Mouse (Mus musculus): ENCODE results near the gene Creg1. TPM values are rescaled to one million over a fixed set of nuclear protein-coding genes. Genes with fewer than 3 reads are reported as not detected.
A peak's percentile ranks its signal among the peaks of the same experiment; 100 is the strongest.

Gene Creg1
- total and polyA plus RNA-seq, 2 experiments from 2014 or later = 29.1 to 62.1 TPM

DNA sequence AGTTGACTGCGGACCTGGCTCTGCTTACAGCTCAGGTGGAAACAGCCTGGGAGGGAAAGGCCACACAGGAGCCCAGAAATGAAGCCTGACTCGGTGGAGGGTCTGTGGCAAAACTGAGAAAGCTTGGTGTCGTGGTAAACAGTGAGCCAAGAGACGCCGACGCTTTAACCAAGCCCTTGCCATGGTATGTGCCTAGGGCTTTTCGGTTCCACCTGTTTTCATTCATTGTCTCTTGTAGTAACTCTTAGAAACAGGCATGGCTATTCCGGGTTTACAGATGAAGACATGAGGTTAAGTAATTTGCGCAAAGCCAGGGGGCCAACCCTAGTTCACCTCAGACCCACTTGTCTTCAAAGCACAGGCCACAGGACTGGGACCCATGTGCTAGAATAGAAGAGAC lies 1.0 kb downstream of the Creg1 start:
- peak overlapping the region; percentile 89 for H3K4me2 ChIP-seq (ENCODE audit: low read depth, low read length)
- H3K27me3 ChIP-seq (ENCODE audit: control insufficient read depth, insufficient read depth, low read length) = no peaks in the 10 kb centered on the region
- 66% methylated on average over 9 of the region's 9 CpGs for WGBS
- ATAC-seq (ENCODE audit: insufficient read depth, low read depth) (no peak), DNase-seq (ENCODE audit: low spot score) (no peak)
- no peak overlapping the region for H3K27ac ChIP-seq (ENCODE audit: low read depth)
- peak overlapping the region; percentile 77 for H3K4me3 ChIP-seq (ENCODE audit: low read depth, low read length)
- H3K4me1 ChIP-seq (ENCODE audit: control insufficient read depth, insufficient read depth) = peaks cover 8% of the 10 kb centered on the region; the same call in 1 of the 2 replicates
- H3K9me3 ChIP-seq (replicated peaks; ENCODE audit: control insufficient read depth, low read length) = no peaks in the 10 kb centered on the region
- no peak for TF ChIP-seq CTCF (IDR thresholded peaks at IDR 0.05; ENCODE audit: low read depth)
- TF ChIP-seq EP300 (IDR thresholded peaks at IDR 0.05; ENCODE audit: low read depth) = no peak
- H3K36me3 ChIP-seq (replicated peaks; ENCODE audit: control insufficient read depth, insufficient read depth, low read length) = no peaks in the 10 kb centered on the region
- H3K9ac ChIP-seq (replicated peaks; ENCODE audit: low read depth, low read length) = 0 out of 2 replicates have a peak overlapping the region, but pooled peaks have one; percentile 75

DNA sequence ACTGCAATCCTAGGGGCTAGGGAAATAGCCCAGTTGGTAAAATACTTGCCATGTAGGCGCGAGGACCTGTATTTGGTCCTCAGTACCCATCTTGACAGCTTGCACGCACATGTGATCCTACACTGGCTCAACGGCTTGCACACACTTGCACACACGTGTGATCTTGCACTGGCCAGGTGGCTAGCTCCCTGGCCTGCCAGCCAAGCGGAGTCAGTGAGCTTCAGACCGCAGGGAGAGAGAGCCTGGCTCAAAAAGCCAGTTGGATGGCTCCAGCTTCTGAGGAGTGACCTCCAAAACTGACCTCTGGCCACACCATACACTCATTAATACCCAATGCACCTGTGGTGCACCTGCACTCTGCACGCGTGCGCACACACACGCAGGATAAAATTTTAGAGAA lies 1.5 kb downstream of the Creg1 start:
- no peak overlapping the region for H3K27ac ChIP-seq (ENCODE audit: low read depth)

DNA sequence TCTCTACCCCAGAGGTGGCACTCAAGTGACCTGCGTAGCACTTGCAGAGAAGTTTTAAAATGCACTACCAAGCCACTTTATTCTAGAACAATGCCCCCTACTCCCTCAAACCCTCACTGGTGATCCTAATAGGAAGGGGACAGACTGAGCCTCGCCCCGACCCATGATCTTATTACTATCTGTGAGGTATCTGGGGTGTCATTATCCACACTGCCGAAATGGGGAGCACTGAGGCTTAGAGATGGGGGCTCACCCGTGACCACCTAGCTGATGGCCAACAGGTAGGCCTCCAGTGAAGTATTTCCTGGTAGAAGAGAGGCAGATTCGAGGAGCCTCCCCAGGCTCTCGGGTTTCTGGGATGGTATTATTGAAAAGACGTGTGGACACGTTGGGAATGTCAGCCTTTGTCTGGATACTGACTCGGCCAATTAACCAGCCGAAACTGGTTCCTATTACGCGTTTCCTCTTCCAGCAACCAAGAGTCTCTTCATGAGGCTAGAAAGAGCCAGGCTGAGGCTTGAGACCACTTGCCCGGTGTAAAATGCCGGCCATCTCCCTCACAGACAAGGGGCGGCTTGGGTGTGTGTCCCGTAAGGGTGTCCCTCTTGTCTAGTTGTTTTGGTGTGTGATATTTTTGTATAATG lies 2.2 kb downstream of the Creg1 start:
- no peak for TF ChIP-seq EP300 (IDR thresholded peaks at IDR 0.05; ENCODE audit: low read depth)
- Histone ChIP-seq H3K4me2 (ENCODE audit: low read depth, low read length) (no peak overlapping the region), H3K36me3 (replicated peaks; ENCODE audit: control insufficient read depth, insufficient read depth, low read length) (peaks cover 5% of the 10 kb centered on the region), H3K4me3 (ENCODE audit: low read depth, low read length) (no peak overlapping the region), H3K9me3 (replicated peaks; ENCODE audit: control insufficient read depth, low read length) (no peaks in the 10 kb centered on the region), H3K9ac (replicated peaks; ENCODE audit: low read depth, low read length) (no peak overlapping the region), H3K27ac (ENCODE audit: low read depth) (no peak overlapping the region), H3K27me3 (ENCODE audit: control insufficient read depth, insufficient read depth, low read length) (no peaks in the 10 kb centered on the region), H3K4me1 (ENCODE audit: control insufficient read depth, insufficient read depth) (peaks cover 8% of the 10 kb centered on the region; the same call in 1 of the 2 replicates)
- 83% methylated on average over 17 of the region's 17 CpGs for WGBS
- DNase-seq (ENCODE audit: low spot score) (no peak), ATAC-seq (ENCODE audit: insufficient read depth, low read depth) (no peak)

More for the DNA sequence above, 1.5 kb downstream of the Creg1 start:
- H3K27me3 ChIP-seq (ENCODE audit: control insufficient read depth, insufficient read depth, low read length) = no peaks in the 10 kb centered on the region
- no peak overlapping the region for H3K4me3 ChIP-seq (ENCODE audit: low read depth, low read length)
- H3K9me3 ChIP-seq (replicated peaks; ENCODE audit: control insufficient read depth, low read length) = no peaks in the 10 kb centered on the region
- ATAC-seq (ENCODE audit: insufficient read depth, low read depth) (no peak), DNase-seq (ENCODE audit: low spot score) (no peak)
- TF ChIP-seq EP300 (IDR thresholded peaks at IDR 0.05; ENCODE audit: low read depth) = no peak
- no peak for TF ChIP-seq CTCF (IDR thresholded peaks at IDR 0.05; ENCODE audit: low read depth)
- H3K36me3 ChIP-seq (replicated peaks; ENCODE audit: control insufficient read depth, insufficient read depth, low read length) = no peaks in the 10 kb centered on the region
- WGBS = 87% methylated on average over 11 of the region's 11 CpGs
- no peak overlapping the region for H3K9ac ChIP-seq (replicated peaks; ENCODE audit: low read depth, low read length)
- peaks cover 8% of the 10 kb centered on the region; the same call in 1 of the 2 replicates for H3K4me1 ChIP-seq (ENCODE audit: control insufficient read depth, insufficient read depth)
- H3K4me2 ChIP-seq (ENCODE audit: low read depth, low read length) = peak overlapping the region; percentile 89; the same call in 1 of the 2 replicates

DNA sequence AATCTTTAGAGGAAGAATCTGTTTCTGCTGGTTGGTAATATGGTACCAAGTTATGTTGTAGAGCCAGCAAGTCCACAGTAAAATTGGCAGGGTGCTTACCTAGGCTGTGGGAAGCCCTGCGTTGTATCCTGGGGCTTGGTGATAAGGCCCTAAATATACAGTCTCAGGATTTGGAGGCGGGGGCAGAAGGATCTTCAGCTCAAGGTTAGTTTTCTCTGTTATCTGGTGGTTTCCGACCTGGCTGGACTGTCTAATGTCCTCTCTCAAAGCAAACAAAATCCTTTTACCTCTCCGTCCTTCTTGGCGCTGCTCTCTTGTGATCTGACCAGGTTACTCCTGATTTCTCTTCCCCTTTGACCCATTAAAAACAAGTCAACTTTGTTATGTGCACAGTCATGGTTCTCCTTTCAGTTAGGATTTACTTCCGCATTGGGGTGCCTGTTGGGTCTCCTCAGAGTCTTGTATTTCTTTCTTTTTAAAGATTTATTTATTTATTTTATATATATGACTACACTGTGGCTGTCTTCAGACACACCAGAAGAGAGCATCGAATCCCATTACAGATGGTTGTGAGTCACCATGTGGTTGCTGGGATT lies 2.8 kb downstream of the Creg1 start:
- Histone ChIP-seq H3K9me3 (replicated peaks; ENCODE audit: control insufficient read depth, low read length) (no peaks in the 10 kb centered on the region), H3K36me3 (replicated peaks; ENCODE audit: control insufficient read depth, insufficient read depth, low read length) (peaks cover 6% of the 10 kb centered on the region), H3K27me3 (ENCODE audit: control insufficient read depth, insufficient read depth, low read length) (no peaks in the 10 kb centered on the region), H3K4me1 (ENCODE audit: control insufficient read depth, insufficient read depth) (peaks cover 8% of the 10 kb centered on the region; the same call in 1 of the 2 replicates), H3K9ac (replicated peaks; ENCODE audit: low read depth, low read length) (no peak overlapping the region), H3K4me2 (ENCODE audit: low read depth, low read length) (no peak overlapping the region), H3K27ac (ENCODE audit: low read depth) (no peak overlapping the region), H3K4me3 (ENCODE audit: low read depth, low read length) (no peak overlapping the region)
- no peak for TF ChIP-seq EP300 (IDR thresholded peaks at IDR 0.05; ENCODE audit: low read depth)
- no peak for TF ChIP-seq CTCF (IDR thresholded peaks at IDR 0.05; ENCODE audit: low read depth)
- no peak for DNase-seq (ENCODE audit: low spot score)
- WGBS = 71% methylated on average over 7 of the region's 7 CpGs
- no peak for ATAC-seq (ENCODE audit: insufficient read depth, low read depth)

DNA sequence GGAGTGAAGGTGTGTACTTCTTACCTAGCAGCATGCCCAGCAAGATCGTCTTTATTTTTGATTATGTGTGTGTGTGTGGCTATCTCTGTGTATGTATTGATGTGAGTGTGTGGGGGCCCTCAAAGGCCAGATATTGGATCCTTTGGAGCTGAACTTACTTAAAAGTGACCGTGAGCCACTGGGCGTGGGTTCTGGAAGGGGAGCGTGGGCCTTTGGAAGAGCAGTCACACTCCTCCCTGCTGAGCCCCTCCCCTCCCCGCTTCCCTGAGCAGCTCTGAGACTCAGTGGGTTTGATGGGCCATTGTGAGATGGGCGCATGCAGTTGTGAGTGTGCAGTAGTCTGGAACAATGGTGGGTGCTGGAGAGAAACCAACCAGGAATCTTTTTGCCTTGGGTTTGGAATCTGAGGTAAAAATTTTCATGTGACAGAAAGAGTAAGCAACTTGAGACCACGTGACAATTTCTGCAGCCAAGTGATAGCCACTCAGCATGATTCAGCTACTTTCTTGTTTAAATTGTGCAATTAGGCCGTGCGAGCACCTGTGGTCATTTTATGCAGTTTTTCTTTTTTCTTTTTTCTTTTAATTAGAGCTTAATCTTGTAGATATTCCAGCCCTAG lies 5.5 kb downstream of the Creg1 start:
- Histone ChIP-seq H3K27ac (ENCODE audit: low read depth) (no peak overlapping the region), H3K4me1 (ENCODE audit: control insufficient read depth, insufficient read depth) (peaks cover 8% of the 10 kb centered on the region; the same call in 1 of the 2 replicates), H3K4me3 (ENCODE audit: low read depth, low read length) (no peak overlapping the region), H3K9ac (replicated peaks; ENCODE audit: low read depth, low read length) (no peak overlapping the region), H3K27me3 (ENCODE audit: control insufficient read depth, insufficient read depth, low read length) (no peaks in the 10 kb centered on the region), H3K4me2 (ENCODE audit: low read depth, low read length) (no peak overlapping the region), H3K9me3 (replicated peaks; ENCODE audit: control insufficient read depth, low read length) (no peaks in the 10 kb centered on the region), H3K36me3 (replicated peaks; ENCODE audit: control insufficient read depth, insufficient read depth, low read length) (peaks cover 9% of the 10 kb centered on the region)
- WGBS = 81% methylated on average over 9 of the region's 9 CpGs
- DNase-seq (ENCODE audit: low spot score) (no peak), ATAC-seq (ENCODE audit: insufficient read depth, low read depth) (no peak)
- TF ChIP-seq EP300 (IDR thresholded peaks at IDR 0.05; ENCODE audit: low read depth) = no peak
- TF ChIP-seq CTCF (IDR thresholded peaks at IDR 0.05; ENCODE audit: low read depth) = no peak

Data from heart, postnatal 0 days (tissue).